Mouse (Mus musculus): ENCODE data around the gene Olfr589.

- no peak for TF ChIP-seq CTCF (IDR thresholded peaks at IDR 0.05; ENCODE audit: low read depth, low read length)
- no peak for TF ChIP-seq POLR2A (IDR thresholded peaks at IDR 0.05; ENCODE audit: borderline replicate concordance, low read depth, low read length)
Measured at GRCm38 (mm10) chr7:103156256-103156655, at the start of gene Olfr589.

Measured in bone marrow macrophage, adult 2 months (primary cell).